Mouse (Mus musculus) naive thymus-derived CD4-positive, alpha-beta T cell, adult 2 months (primary cell): Measurements from ENCODE around the gene Gm7534.
"Not testable (repeated sequence)": the region's sequence is repeated elsewhere in the genome, so short reads cannot be mapped to it uniquely, and the experiment has no call there.

ENCODE experiments used
- DNase-seq: peaks from one replicate; pipeline ENCODE4 v3.0.0-alpha.2; 2011; ENCODE audit warnings: low read depth

Gene Gm7534

GRCm38 (mm10) chr4:134203340-134203896, 614 bp upstream of the Gm7534 start:
- DNase-seq = no peak

- DNase-seq = no peak
These were observed 3.4 kb downstream of the Gm7534 start for GRCm38 (mm10) chr4:134199371-134199770.

GRCm38 (mm10) chr4:134186268-134186667, 16.5 kb downstream of the Gm7534 start:
- DNase-seq = no peak

GRCm38 (mm10) chr4:134185569-134185968, 17.2 kb downstream of the Gm7534 start:
- no peak for DNase-seq

- DNase-seq = no peak
These were observed 19.1 kb downstream of the Gm7534 start for GRCm38 (mm10) chr4:134183711-134184110.

GRCm38 (mm10) chr4:134181825-134182224, 21.0 kb downstream of the Gm7534 start:
- DNase-seq = no peak

DNA sequence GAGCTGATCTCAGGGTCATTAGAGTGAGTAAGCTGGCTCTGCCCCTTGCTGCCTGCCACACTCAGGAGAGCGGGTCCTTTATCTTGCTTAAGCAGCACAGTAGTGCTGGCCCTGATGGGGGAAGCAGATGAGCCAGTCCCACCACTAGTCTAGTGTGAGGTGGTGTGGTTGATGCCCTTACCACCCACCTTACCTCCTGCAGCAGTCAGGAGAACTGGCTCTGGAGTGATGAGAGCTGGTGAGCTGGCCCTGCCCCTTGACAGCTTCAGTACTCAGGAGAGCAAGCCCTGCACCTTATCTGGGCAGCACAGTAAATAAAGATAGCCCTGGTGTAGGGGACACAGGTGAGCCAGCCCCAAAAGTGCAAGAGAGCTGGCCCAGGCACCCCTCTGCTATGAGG, 21.7 kb downstream of the Gm7534 start:
- DNase-seq = no peak

DNA sequence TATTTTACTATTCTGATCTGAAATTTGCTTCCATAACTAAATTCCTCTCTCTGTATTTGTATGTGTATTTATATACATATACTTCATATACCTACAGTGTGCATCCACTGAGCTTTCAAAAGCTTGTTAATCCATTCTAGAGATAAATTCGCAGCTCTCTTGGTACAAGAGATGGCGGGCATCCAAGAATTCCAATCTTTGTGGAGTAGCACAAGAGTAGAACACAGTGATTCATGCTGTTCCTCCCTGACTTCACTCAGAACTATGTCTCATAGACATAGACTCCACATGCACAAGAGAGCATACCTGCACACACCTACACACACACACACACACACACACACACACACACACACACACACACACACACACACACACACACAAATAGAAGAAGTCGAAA, 30.4 kb downstream of the Gm7534 start:
- no peak for DNase-seq

GRCm38 (mm10) chr4:134166906-134167305, 35.9 kb downstream of the Gm7534 start:
- peak; percentile 43 for DNase-seq

- no peak for DNase-seq
These were observed 37.0 kb downstream of the Gm7534 start for GRCm38 (mm10) chr4:134165548-134166465.

GRCm38 (mm10) chr4:134165024-134165423, 37.8 kb downstream of the Gm7534 start:
- DNase-seq = no peak

- DNase-seq = no peak
These were observed 38.2 kb downstream of the Gm7534 start for GRCm38 (mm10) chr4:134164591-134164990.

DNA sequence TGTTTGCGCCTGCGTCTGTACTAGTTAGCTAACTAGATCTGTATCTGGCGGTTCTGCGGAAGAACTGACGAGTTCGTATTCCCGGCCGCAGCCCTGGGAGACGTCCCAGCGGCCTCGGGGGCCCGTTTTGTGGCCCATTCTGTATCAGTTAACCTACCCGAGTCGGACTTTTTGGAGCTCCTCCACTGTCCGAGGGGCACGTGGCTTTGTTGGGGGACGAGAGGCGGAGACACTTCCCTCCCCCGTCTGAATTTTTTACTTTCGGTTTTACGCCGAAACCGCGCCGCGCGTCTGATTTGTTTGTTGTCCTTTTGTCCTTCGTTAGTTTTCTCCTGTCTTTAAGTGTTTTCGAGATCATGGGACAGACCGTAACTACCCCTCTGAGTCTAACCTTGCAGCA, 42.7 kb downstream of the Gm7534 start:
- peak; percentile 75 for DNase-seq

- DNase-seq = no peak
These were observed 44.0 kb downstream of the Gm7534 start for GRCm38 (mm10) chr4:134158774-134159173.

DNA sequence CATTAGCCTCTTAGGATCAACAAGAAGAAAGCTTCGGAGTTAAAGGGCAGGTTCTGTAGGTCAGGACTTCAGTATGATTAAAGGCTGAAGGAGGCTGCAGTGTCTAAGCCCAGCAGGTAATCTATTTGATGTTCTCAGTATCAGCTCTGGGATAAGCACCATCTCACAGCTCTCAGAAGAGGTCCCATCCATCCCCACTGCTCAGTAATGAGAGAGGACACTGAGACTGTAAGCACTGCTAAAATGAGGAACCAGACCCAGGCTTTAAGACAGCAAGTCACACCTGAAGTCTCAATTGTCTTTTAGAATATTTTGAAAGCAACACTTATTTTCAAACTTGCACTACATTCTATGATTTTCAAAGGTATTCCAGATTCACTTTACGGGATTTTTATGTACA, 45.2 kb downstream of the Gm7534 start:
- DNase-seq = no peak

DNA sequence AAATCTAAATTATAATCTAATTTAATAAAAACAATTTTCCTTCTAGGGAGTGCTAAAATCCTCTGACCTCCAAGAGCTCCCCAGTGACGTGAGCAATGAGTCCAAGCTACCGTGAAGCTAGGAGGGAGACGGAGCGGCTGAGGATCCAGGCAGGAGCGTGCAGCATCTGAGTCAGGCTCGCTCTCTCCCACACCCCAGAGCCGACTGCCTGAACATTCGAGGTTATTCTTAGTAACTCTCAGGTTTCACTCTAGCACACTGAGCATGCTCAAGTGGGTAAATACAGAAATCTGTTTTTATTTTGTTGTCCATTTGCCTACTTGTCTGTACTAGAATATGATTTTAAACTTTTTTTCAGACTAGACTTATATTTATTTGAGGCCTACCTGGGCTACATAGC, 46.1 kb downstream of the Gm7534 start:
- no peak for DNase-seq

GRCm38 (mm10) chr4:134155961-134156465, 46.8 kb downstream of the Gm7534 start:
- no peak for DNase-seq

- DNase-seq = no peak
These were observed 47.3 kb downstream of the Gm7534 start for GRCm38 (mm10) chr4:134155531-134155930.

- DNase-seq = no peak
These were observed 48.5 kb downstream of the Gm7534 start for GRCm38 (mm10) chr4:134154354-134154753.

GRCm38 (mm10) chr4:134153656-134154055, 49.1 kb downstream of the Gm7534 start:
- no peak for DNase-seq

DNA sequence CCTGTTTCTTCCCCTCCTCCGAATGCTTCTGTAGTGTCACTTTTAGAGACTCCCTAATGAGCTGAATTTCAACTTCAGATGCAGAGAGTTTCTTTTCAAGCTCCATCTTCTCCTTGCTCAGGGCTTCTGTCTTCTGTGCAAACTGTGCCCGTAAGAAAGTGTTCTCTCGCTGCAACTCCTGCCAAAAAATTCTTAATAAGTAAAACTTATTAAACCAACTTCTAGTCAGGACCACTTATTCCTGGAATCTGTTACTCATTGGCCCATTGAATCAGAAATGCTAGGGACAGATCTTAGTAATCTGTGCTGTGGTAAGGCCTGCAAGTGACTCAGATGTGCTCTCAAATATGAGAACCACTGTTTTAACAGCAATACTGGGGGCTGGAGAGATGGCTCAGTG, 50.7 kb downstream of the Gm7534 start:
- DNase-seq = no peak

- DNase-seq = no peak
These were observed 53.4 kb downstream of the Gm7534 start for GRCm38 (mm10) chr4:134149389-134149788.

GRCm38 (mm10) chr4:134144297-134144696, 58.5 kb downstream of the Gm7534 start:
- not testable (repeated sequence) for DNase-seq
